In the genomic region with DNA sequence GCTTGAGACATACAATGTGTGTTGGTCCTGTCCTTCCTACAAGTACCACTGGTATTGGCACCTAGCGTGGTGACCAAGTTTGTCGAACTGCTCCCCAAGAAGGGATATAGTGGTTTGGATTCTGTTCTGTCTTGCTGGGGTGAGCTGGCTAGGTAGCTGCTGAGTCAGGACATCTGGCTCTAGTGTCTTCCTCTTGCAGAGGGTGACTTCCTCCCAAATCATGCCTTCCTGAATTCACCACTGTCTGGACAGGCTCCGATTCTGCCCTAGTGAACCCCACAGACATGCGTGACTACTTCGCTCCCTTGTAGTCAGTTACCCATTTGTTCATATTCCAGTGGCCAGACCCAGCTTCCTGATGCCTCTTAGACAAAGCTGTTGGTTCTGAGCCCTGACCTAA, we compare ENCODE assay signal across 15 mouse cellular contexts.
"Had no signal": no experiment of that assay in that cellular context is flagged by ENCODE, and none has a peak within 500 bp of the region (broad histone marks: within the 10 kb centered on the region; RNA-seq: fewer than 3 reads in every experiment).

No protein-coding gene starts in this region.

- H3K4me3 ChIP-seq: layer of hippocampus, adult 2 months; limb, embryonic 12.5 days; liver, embryonic 13.5 days; midbrain, embryonic 10.5 days; myocyte; neural tube, embryonic 15.5 days had no signal

- H3K27ac ChIP-seq: layer of hippocampus, adult 2 months; limb, embryonic 12.5 days; liver, embryonic 13.5 days; midbrain, embryonic 10.5 days; neural tube, embryonic 15.5 days; stomach, postnatal 0 days had no signal

- ATAC-seq: liver, postnatal 0 days had no signal

- H3K27me3 ChIP-seq: limb, embryonic 12.5 days; liver, embryonic 13.5 days; neural tube, embryonic 15.5 days had no signal

- DNase-seq: kidney, adult 11 months; kidney, postnatal 10 days; kidney, postnatal 4 days; liver, embryonic 13.5 days; liver, postnatal 0 days; midbrain, embryonic 14.5 days; right cerebral cortex, adult 18-20 months; right cerebral cortex, postnatal 25 days; thymus, postnatal 4 days had no signal

- H3K9ac ChIP-seq: limb, embryonic 12.5 days; liver, embryonic 13.5 days; liver, postnatal 0 days; neural tube, embryonic 15.5 days had no signal

- H3K9me3 ChIP-seq: limb, embryonic 12.5 days; liver, embryonic 13.5 days; midbrain, embryonic 10.5 days; neural tube, embryonic 15.5 days had no signal

- H3K36me3 ChIP-seq: limb, embryonic 12.5 days; liver, embryonic 13.5 days; midbrain, embryonic 10.5 days; neural tube, embryonic 15.5 days had no signal

- H3K4me1 ChIP-seq: liver, embryonic 13.5 days had no signal
